Mouse (Mus musculus) forebrain, embryonic 15.5 days (tissue): ENCODE data around the gene Slc25a42. TPM values are rescaled to one million over a fixed set of nuclear protein-coding genes. Genes with fewer than 3 reads are reported as not detected.
A peak's percentile ranks its signal among the peaks of the same experiment; 100 is the strongest.

Experiments used
- ATAC-seq: fragments of 200-750 bp; cut with Nextera tagmentation; replicated peaks from 2 replicates; pipeline ENCODE4 v1.8.0; 2017; ENCODE audit warnings: mild to moderate bottlenecking, moderate TSS enrichment, moderate library complexity
- H3K27ac ChIP-seq: fragments of 300-500 bp; sonication (generic); replicated peaks from 2 replicates; pipeline ENCODE4 v1.5.1; 2015; ENCODE audit warnings: mild to moderate bottlenecking, inconsistent platforms
- H3K27me3 ChIP-seq: fragments of 300-500 bp; sonication (generic); 2 replicates; pipeline ENCODE4 v1.6.1; 2015; ENCODE audit warnings: inconsistent platforms
- H3K36me3 ChIP-seq: fragments of 300-500 bp; sonication (generic); 2 replicates; pipeline ENCODE4 v1.6.1; 2015; ENCODE audit warnings: mild to moderate bottlenecking, inconsistent platforms
- H3K4me1 ChIP-seq: fragments of 300-500 bp; sonication (generic); 2 replicates; pipeline ENCODE4 v1.6.1; 2015; ENCODE audit warnings: inconsistent platforms
- H3K4me2 ChIP-seq: fragments of 300-500 bp; sonication (generic); replicated peaks from 2 replicates; pipeline ENCODE4 v1.6.1; 2015; ENCODE audit warnings: mild to moderate bottlenecking, inconsistent platforms
- H3K4me3 ChIP-seq: fragments of 300-500 bp; sonication (generic); 2 replicates; pipeline ENCODE4 v1.5.1; 2015; ENCODE audit warnings: mild to moderate bottlenecking, inconsistent platforms
- H3K9ac ChIP-seq: fragments of 300-500 bp; sonication (generic); replicated peaks from 2 replicates; pipeline ENCODE4 v1.6.1; 2015; ENCODE audit warnings: mild to moderate bottlenecking, inconsistent platforms
- H3K9me3 ChIP-seq: fragments of 300-500 bp; sonication (generic); 2 replicates; pipeline ENCODE4 v1.6.1; 2016; ENCODE audit warnings: inconsistent platforms
- WGBS: fragments of 180-500 bp; shearing (Covaris S2); methylation state at CpG from one replicate; pipeline ENCODE4 v1.1.7; 2015; ENCODE audit warnings: mixed read lengths; 5-methylcytosine and 5-hydroxymethylcytosine counted together
- polyA plus RNA-seq: library from polyadenylated mRNA; unstranded; fragments of >200 nt; fragmentation: Nextera tagmentation; extraction: Ambion mirVana; gene quantifications from 2 replicates; pipeline ENCODE4 v1.2.1, GENCODE M21; 2015

The Slc25a42 gene
- polyA plus RNA-seq, 1 experiment from 2014 or later, result 3.8 TPM

GRCm38 (mm10) chr8:70211275-70211674, 830 bp downstream of the Slc25a42 start:
- H3K9me3 ChIP-seq, result no peaks in the 10 kb centered on the region
- no peaks in the 10 kb centered on the region for H3K36me3 ChIP-seq
- H3K4me1 ChIP-seq, result peaks cover 17% of the 10 kb centered on the region
- no peak overlapping the region for H3K27ac ChIP-seq
- peak overlapping the region; percentile 69 for H3K9ac ChIP-seq
- 71% methylated on average over 1 of the region's 1 CpGs for WGBS
- peak overlapping the region; percentile 62 for H3K4me3 ChIP-seq
- peak overlapping the region; percentile 96 for H3K4me2 ChIP-seq
- no peak for ATAC-seq
- H3K27me3 ChIP-seq, result peaks cover 14% of the 10 kb centered on the region

GRCm38 (mm10) chr8:70210538-70210937, 1.6 kb downstream of the Slc25a42 start:
- Histone ChIP-seq H3K36me3 (no peaks in the 10 kb centered on the region), H3K27ac (no peak overlapping the region), H3K9me3 (no peaks in the 10 kb centered on the region), H3K4me2 (peak overlapping the region; percentile 96; the same call in 1 of the 2 replicates), H3K4me3 (0 out of 2 replicates have a peak overlapping the region, but pooled peaks have one; percentile 1), H3K27me3 (peaks cover 14% of the 10 kb centered on the region), H3K4me1 (peaks cover 17% of the 10 kb centered on the region), H3K9ac (no peak overlapping the region)
- ATAC-seq, result no peak
- 37% methylated on average over 8 of the region's 8 CpGs for WGBS

- H3K9me3 ChIP-seq, result no peaks in the 10 kb centered on the region
- H3K27me3 ChIP-seq, result peaks cover 14% of the 10 kb centered on the region
- no peak overlapping the region for H3K4me3 ChIP-seq
- no peaks in the 10 kb centered on the region for H3K36me3 ChIP-seq
- H3K9ac ChIP-seq, result no peak overlapping the region
- no peak for ATAC-seq
- H3K27ac ChIP-seq, result no peak overlapping the region
- H3K4me2 ChIP-seq, result no peak overlapping the region
- 33% methylated on average over 1 of the region's 1 CpGs for WGBS
- peaks cover 14% of the 10 kb centered on the region for H3K4me1 ChIP-seq
Measured at GRCm38 (mm10) chr8:70208130-70208529, 4.0 kb downstream of the Slc25a42 start.

GRCm38 (mm10) chr8:70204757-70205156, 7.3 kb downstream of the Slc25a42 start:
- peaks cover 2% of the 10 kb centered on the region; the same call in 1 of the 2 replicates for H3K27me3 ChIP-seq
- no peak overlapping the region for H3K9ac ChIP-seq
- no peak overlapping the region for H3K4me2 ChIP-seq
- H3K4me3 ChIP-seq, result no peak overlapping the region
- no peaks in the 10 kb centered on the region for H3K36me3 ChIP-seq
- no peaks in the 10 kb centered on the region for H3K9me3 ChIP-seq
- 0 out of 2 replicates have a peak, but pooled peaks cover 11% of the 10 kb centered on the region for H3K4me1 ChIP-seq
- H3K27ac ChIP-seq, result no peak overlapping the region
- ATAC-seq, result no peak
- WGBS, result 62% methylated on average over 1 of the region's 1 CpGs

DNA sequence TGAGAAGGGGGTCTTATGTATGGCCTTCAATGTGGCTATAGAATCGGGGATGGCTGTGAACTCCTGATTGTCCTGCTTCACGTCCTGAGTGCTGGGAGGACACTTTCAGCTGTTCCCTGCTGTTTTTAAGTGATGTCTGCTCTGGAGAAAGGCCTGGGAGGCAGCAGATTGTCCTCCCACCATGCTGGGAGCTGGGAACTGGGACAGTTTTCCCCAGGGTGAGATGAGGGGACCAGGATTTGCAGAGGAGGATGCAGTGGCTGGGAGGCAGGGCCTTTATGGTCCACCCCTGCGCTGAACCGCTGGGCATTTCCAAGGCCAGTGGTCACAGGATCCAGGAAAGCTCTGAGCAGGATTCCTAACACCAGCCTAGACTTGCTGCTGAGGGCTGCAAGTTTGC, 9.0 kb downstream of the Slc25a42 start:
- no peak overlapping the region for H3K27ac ChIP-seq
- H3K4me1 ChIP-seq, result 0 out of 2 replicates have a peak, but pooled peaks cover 11% of the 10 kb centered on the region
- no peak overlapping the region for H3K9ac ChIP-seq
- WGBS, result 72% methylated on average over 4 of the region's 4 CpGs
- H3K36me3 ChIP-seq, result no peaks in the 10 kb centered on the region
- H3K9me3 ChIP-seq, result no peaks in the 10 kb centered on the region
- no peaks in the 10 kb centered on the region for H3K27me3 ChIP-seq
- no peak overlapping the region for H3K4me3 ChIP-seq
- no peak overlapping the region for H3K4me2 ChIP-seq
- ATAC-seq, result no peak

DNA sequence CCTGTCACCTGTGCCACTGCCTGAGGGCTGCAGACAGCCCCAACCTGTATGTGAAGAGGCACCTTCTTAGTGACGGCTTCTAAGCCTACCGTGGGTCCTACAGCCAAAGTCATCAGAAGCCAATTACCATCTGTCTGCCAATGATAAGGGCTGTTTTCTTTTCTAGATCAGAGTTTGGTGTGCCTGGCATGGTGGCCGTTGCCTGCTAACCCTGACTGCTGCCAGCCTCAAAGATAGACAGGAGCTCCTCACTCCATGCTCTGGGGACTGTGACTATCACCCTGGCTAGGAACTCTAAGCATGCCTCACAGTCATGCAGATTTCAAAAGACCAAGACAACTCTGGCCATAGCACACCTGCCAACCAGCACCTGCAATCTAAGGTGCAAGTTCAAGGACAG, 10.7 kb downstream of the Slc25a42 start:
- 0 out of 2 replicates have a peak, but pooled peaks cover 11% of the 10 kb centered on the region for H3K4me1 ChIP-seq
- WGBS, result 84% methylated on average over 3 of the region's 3 CpGs
- H3K4me3 ChIP-seq, result no peak overlapping the region
- no peak for ATAC-seq
- no peak overlapping the region for H3K4me2 ChIP-seq
- H3K9me3 ChIP-seq, result no peaks in the 10 kb centered on the region
- H3K27me3 ChIP-seq, result no peaks in the 10 kb centered on the region
- no peak overlapping the region for H3K9ac ChIP-seq
- no peak overlapping the region for H3K27ac ChIP-seq
- H3K36me3 ChIP-seq, result no peaks in the 10 kb centered on the region

DNA sequence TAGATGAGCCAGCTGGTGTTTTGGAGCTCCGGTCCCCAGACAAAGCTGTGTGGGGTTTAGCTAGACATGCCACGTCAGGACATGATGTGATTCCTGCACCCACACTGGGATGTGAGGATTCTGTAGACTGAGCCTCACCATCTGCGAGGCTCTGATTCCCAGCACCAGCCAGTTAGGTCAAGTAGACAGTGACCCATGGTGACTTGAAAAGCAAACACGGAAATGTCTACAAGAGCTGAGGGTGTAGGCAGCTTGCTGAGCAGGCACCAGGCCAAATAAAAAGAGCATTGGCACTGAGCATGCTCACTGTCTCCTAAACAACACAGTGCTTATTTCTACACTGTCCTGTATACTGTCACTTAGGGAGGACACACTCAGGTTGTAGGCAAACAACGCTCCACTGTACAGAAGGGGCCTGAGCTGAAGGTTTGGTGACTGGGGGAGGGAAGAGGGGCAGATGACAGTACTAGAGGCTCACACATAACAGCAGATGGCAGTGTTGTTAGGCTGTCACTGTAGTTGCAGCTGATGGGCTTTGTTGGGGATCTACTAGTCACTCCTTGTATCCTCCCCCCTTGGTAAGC, 11.9 kb downstream of the Slc25a42 start:
- Histone ChIP-seq H3K9me3 (no peaks in the 10 kb centered on the region), H3K36me3 (no peaks in the 10 kb centered on the region), H3K9ac (no peak overlapping the region), H3K4me2 (no peak overlapping the region), H3K4me3 (no peak overlapping the region), H3K27ac (peak overlapping the region; percentile 16; the same call in 1 of the 2 replicates), H3K4me1 (0 out of 2 replicates have a peak, but pooled peaks cover 11% of the 10 kb centered on the region), H3K27me3 (no peaks in the 10 kb centered on the region)
- peak; percentile 68 for ATAC-seq
- 59% methylated on average over 5 of the region's 5 CpGs for WGBS

DNA sequence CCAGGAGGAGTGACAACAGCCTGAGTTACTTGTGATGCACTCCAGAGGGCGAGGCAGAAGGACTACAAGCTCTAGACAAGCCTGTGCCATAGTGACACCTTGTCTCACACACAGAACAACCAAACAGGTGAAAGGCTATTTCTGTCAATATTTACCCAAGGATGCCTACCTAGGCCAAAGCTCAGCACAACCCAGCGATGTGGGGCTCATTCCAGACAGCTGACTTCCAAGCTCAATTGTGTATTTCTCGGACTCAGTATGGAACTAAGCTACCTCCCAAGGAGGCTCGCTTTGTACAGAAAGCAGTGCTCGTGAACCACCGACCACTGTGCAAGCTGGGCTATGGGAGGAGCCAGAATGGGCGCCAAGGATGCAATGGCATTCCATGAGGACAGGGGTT, 14.5 kb downstream of the Slc25a42 start:
- 0 out of 2 replicates have a peak, but pooled peaks cover 11% of the 10 kb centered on the region for H3K4me1 ChIP-seq
- H3K9ac ChIP-seq, result no peak overlapping the region
- no peaks in the 10 kb centered on the region for H3K36me3 ChIP-seq
- no peak for ATAC-seq
- H3K27me3 ChIP-seq, result no peaks in the 10 kb centered on the region
- no peak overlapping the region for H3K4me3 ChIP-seq
- H3K9me3 ChIP-seq, result no peaks in the 10 kb centered on the region
- no peak overlapping the region for H3K27ac ChIP-seq
- 44% methylated on average over 7 of the region's 7 CpGs for WGBS
- H3K4me2 ChIP-seq, result no peak overlapping the region

GRCm38 (mm10) chr8:70195762-70196161, 16.3 kb downstream of the Slc25a42 start:
- no peak overlapping the region for H3K4me2 ChIP-seq
- no peaks in the 10 kb centered on the region for H3K9me3 ChIP-seq
- H3K4me1 ChIP-seq, result 0 out of 2 replicates have a peak, but pooled peaks cover 11% of the 10 kb centered on the region
- no peaks in the 10 kb centered on the region for H3K36me3 ChIP-seq
- WGBS, result 73% methylated on average over 2 of the region's 2 CpGs
- no peak overlapping the region for H3K4me3 ChIP-seq
- H3K27ac ChIP-seq, result no peak overlapping the region
- no peak overlapping the region for H3K9ac ChIP-seq
- H3K27me3 ChIP-seq, result no peaks in the 10 kb centered on the region
- ATAC-seq, result no peak

DNA sequence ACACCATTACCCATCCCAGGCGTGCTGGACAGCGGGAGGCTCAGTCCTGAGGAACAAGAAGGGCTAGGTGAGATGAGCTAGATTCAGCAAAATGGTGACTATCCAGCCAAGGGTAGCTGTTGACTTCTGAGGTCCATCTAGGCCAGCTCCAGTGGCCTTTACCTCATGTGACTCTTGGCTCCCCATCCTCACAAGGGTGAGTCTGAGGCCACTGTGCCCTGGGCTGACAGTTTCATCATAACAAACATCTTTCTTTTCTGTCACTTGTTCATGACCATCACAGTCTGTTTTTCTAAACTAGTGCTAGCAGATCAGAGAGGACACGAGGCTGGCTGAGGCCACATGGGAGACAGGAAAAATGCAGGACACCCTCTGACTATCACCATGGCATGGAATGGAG, 17.9 kb downstream of the Slc25a42 start:
- H3K9ac ChIP-seq, result no peak overlapping the region
- no peaks in the 10 kb centered on the region for H3K36me3 ChIP-seq
- no peak overlapping the region for H3K4me2 ChIP-seq
- no peaks in the 10 kb centered on the region for H3K4me1 ChIP-seq
- no peak overlapping the region for H3K4me3 ChIP-seq
- ATAC-seq, result no peak
- H3K9me3 ChIP-seq, result no peaks in the 10 kb centered on the region
- 88% methylated on average over 3 of the region's 3 CpGs for WGBS
- no peaks in the 10 kb centered on the region for H3K27me3 ChIP-seq
- no peak overlapping the region for H3K27ac ChIP-seq

- WGBS, result 63% methylated on average over 5 of the region's 5 CpGs
- Histone ChIP-seq H3K9ac (no peak overlapping the region), H3K4me1 (no peaks in the 10 kb centered on the region)
Measured at GRCm38 (mm10) chr8:70193238-70193637, 18.9 kb downstream of the Slc25a42 start.

GRCm38 (mm10) chr8:70188707-70189106, 23.4 kb downstream of the Slc25a42 start:
- WGBS, result 70% methylated on average over 7 of the region's 7 CpGs
- Histone ChIP-seq H3K27ac (no peak overlapping the region), H3K4me3 (no peak overlapping the region), H3K9me3 (no peaks in the 10 kb centered on the region), H3K4me2 (no peak overlapping the region), H3K36me3 (no peaks in the 10 kb centered on the region), H3K9ac (no peak overlapping the region), H3K4me1 (no peaks in the 10 kb centered on the region), H3K27me3 (no peaks in the 10 kb centered on the region)
- no peak for ATAC-seq

More at GRCm38 (mm10) chr8:70193238-70193637, 18.9 kb downstream of the Slc25a42 start:
- no peak for ATAC-seq
- Histone ChIP-seq H3K4me3 (no peak overlapping the region), H3K4me2 (no peak overlapping the region), H3K27me3 (no peaks in the 10 kb centered on the region), H3K9me3 (no peaks in the 10 kb centered on the region), H3K27ac (no peak overlapping the region), H3K36me3 (no peaks in the 10 kb centered on the region)

DNA sequence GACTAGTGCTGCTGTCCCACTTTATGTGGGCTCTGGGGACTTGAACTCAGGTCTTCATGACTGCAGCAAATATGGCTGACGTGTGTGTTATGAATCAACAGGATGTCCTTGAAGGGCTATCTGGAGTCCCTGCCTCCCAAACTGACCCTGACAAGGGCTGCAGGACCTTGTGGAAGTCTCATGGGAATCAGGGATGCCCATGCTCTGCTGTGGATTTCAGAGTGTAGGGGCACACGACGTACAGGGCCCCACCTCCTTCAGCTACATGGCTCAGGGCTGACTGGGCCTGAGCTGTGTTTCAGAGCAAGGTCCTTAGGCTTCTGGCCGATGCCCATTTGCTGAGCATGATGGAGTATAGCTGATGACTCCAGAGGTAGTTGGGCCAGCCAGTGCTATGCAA, 28.9 kb downstream of the Slc25a42 start:
- Histone ChIP-seq H3K27me3 (no peaks in the 10 kb centered on the region), H3K27ac (no peak overlapping the region), H3K36me3 (peaks cover 25% of the 10 kb centered on the region), H3K4me3 (no peak overlapping the region), H3K9me3 (no peaks in the 10 kb centered on the region), H3K9ac (no peak overlapping the region), H3K4me2 (no peak overlapping the region), H3K4me1 (no peaks in the 10 kb centered on the region)
- ATAC-seq, result no peak
- WGBS, result 90% methylated on average over 4 of the region's 4 CpGs
